Mouse (Mus musculus): ENCODE data around the gene Msl2.

Msl2 gene

GRCm38 (mm10) chr9:101074332-101075021 is 576 bp downstream of the Msl2 start:
- peak; percentile 94 for DNase-seq (ENCODE audit: low read depth, low spot score)

DNA sequence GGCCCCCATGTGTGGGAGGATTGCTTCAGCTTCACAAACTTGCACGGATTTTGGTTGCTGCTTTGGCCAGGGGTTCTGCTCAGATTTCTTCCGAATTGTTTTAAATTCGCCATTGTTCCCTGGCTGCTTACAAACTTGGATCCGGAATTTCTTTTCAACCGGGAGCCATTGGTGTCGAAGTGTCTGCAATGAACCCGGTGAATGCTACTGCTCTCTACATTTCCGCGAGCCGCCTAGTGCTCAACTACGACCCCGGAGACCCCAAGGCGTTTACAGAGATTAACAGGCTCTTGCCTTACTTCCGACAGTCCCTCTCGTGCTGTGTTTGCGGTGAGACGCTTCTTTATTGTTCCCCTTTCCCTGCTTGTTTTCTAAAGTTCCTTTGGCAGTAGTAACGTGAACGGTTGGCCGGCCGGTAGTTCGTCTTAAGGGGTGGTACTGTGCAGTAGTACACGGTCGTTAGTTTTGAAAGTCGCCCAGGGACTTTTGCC is 1.2 kb downstream of the Msl2 start:
- DNase-seq (ENCODE audit: low read depth, low spot score), result peak; percentile 51

DNA sequence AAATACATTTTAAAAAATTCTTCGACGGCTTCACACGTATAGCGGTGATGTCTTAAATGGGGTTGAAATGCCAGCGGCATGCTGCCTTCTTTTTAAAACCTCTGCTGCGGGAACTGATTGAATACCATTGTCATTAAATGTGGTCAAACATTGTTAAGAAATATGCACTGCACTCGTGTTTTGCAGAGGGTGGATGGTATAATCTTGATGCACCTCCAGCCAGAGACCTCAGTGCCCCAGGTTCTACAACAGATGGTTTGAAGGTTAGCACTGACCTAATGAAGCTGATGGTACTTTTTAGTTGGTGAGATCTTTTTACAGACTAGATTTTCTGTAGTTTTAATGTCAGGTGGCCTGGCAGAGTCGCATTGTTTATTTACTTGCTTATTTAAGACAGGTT is 1.8 kb downstream of the Msl2 start:
- DNase-seq (ENCODE audit: low read depth, low spot score), result no peak

GRCm38 (mm10) chr9:101076095-101076875 is 2.4 kb downstream of the Msl2 start:
- DNase-seq (ENCODE audit: low read depth, low spot score), result peak; percentile 58

DNA sequence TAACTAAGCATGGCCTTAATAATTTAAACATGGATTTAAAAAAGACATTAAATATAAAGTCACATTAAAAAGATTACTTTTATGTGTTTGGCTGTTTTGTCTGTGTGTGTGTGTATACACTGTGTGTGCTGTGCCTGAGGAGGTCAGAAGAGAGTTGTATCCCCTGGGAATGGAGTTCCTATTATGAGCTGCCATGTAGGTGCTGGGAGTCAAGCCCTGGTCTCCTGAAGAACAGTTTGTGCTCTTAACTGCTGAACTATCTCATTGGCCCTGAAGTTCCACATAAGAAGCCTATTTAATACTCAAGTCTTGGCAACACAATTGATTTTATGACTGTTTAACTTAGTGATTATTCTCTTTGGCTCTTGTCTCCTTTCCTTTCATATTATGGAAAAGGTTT is 3.6 kb downstream of the Msl2 start:
- DNase-seq (ENCODE audit: low read depth, low spot score), result no peak

GRCm38 (mm10) chr9:101078579-101078978 is 4.7 kb downstream of the Msl2 start:
- DNase-seq (ENCODE audit: low read depth, low spot score), result peak; percentile 44

DNA sequence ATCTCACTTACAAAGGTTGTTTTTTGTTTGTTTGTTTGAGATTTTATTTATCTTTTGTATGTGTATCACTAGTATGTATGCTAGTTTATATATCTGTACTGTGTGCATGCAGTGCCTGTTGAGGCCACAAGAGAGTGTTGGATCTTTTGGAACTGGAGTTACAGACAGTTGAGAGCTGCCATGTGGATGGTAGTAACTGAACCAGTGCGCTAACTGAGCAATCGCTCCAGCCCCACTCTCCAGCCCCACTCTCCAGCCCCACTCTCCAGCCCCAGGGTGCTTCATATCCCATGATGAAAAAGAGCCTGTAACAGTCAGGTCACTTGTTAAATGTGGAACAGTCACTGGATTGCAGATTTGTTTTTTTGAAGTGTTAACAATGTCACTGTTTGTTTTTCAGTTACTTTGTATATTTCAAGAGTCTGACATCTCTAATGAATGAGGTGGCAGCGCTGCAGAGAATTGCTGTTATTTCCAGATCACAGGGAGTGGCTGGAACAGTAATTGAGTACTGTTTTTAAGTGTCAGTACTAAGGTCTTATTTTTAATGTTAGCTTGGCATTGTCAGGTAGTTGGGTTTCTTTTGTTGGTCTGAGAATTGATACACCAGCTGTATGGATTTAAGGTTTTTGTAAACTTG is 6.3 kb downstream of the Msl2 start:
- peak; percentile 36 for DNase-seq (ENCODE audit: low read depth, low spot score)

DNA sequence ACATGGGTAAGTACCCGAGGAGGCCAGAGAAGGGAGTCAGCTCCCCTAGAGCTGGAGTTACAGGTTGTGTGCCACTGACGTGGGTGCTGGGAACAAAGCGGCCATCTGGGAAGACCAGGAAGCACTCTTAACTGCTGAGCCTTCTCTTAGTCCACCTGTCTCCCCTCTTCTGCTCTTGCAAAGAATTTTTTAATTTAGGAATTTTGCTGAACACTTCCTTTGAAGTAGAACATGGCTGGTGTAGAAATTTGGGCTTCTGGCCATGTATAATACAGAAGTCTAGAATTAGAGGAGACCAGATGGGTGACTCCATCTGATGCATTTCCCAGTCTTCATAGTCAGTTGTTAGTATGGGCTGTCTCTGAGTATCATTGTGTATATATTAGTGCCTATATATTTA is 9.8 kb downstream of the Msl2 start:
- no peak for DNase-seq (ENCODE audit: low read depth, low spot score)

DNA sequence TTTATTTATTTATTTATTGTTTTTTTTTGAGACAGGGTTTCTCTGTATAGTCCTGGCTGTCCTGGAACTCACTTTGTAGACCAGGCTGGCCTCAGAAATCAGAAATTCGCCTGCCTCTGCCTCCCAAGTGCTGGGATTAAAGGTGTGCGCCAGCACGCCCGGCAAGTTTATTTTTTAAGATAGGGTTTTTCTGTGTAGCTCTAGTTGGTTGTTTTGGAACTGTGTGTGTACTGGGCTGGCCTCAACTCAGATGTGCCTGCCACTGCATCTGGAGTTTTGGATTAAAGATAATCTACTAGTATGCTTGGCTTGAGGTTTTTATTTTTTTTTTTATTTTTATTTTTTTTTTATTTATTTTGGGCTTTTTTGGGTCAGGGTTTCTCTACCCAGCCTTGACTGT is 21.5 kb downstream of the Msl2 start:
- DNase-seq (ENCODE audit: low read depth, low spot score), result no peak

GRCm38 (mm10) chr9:101096461-101096860 is 22.6 kb downstream of the Msl2 start:
- DNase-seq (ENCODE audit: low read depth, low spot score), result no peak

DNA sequence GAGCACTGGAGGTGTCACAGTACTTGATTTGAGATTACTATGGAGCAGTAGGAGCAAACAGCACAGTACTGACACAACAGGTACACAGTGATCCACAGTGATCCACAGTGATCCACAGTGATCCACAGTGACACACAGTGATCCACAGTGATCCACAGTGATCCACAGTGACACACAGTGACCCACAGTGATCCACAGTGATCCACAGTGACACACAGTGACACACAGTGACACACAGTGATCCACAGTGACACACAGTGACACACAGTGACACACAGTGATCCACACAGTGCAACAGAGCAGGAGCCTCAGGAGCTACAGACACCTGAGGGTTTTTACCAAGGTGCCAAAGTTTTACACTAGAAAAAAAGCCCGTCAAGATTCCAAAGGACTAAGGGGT is 23.6 kb downstream of the Msl2 start:
- peak; percentile 27 for DNase-seq (ENCODE audit: low read depth, low spot score)

DNA sequence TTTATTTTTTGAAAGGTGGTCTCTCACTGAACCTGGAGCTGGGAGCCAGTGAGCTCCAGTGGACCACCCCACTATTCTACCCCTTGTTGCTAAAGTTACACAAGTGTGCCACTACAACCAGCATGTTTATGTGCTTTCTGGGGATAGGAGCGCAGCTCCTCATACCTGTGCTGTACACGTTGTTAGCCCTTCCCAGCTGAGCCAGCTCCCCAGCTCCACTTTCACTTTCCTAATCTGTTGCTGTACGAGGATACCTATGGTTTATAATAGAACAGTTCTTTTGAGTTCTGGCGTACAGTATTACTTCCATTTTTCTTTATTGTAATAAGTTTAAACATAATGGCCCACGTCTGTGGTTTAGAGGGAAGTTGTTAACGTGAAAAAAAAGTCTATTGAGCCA is 25.5 kb downstream of the Msl2 start:
- DNase-seq (ENCODE audit: low read depth, low spot score), result peak; percentile 37

DNA sequence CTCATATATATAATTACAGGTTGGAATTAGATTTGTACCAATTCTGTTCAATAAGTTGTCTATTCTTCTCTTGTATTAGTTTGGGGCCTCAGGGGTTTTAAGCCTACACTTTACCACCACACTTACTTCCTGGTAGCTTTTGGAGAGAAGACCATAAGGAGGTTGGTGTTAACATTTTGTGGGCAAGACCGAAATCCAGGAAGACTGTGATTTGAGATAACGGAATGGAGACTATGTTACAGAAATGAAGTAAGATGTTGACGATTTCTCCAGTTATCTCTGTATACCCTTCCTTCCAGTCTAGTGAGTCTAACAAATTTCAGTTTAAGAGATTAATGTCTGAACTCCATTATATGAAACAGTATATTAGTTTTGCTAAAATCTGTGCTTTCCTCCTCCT is 26.3 kb downstream of the Msl2 start:
- DNase-seq (ENCODE audit: low read depth, low spot score), result no peak

DNA sequence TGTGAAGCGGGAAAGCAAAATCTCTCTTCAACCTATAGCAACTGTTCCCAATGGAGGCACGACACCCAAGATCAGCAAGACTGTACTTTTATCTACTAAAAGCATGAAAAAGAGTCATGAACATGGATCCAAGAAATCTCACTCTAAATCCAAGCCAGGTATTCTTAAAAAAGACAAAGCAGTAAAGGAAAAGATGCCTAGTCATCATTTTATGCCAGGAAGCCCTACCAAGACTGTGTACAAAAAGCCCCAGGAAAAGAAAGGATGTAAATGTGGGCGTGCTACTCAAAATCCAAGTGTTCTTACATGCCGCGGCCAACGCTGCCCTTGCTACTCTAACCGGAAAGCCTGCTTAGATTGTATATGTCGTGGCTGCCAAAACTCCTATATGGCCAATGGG is 27.6 kb downstream of the Msl2 start:
- no peak for DNase-seq (ENCODE audit: low read depth, low spot score)

GRCm38 (mm10) chr9:101102288-101102687 is 28.4 kb downstream of the Msl2 start:
- DNase-seq (ENCODE audit: low read depth, low spot score), result no peak

- no peak for DNase-seq (ENCODE audit: low read depth, low spot score)
Observed at GRCm38 (mm10) chr9:101104931-101105330, 31.0 kb downstream of the Msl2 start.

- DNase-seq (ENCODE audit: low read depth, low spot score), result no peak
Observed at GRCm38 (mm10) chr9:101105735-101106134, 31.8 kb downstream of the Msl2 start.

DNA sequence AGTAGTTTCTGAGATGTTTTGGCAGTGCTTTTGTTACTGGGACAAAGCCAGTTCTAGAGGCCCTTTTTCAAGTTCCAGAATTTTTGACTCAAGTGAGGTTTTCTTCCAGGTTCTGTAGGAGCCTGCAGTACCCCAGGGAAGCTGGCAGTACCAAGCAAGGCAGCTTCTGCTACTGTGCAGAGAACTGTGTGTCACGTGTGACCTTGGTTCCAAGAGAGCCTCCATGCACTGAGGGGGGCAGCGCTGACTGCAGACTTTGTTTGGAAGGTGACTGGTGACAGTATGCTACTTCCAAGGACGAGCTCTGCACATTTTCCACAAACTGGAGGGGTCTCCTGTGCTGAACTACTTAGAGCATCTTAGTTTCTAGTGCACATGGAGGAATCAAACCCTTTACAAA is 33.5 kb downstream of the Msl2 start:
- DNase-seq (ENCODE audit: low read depth, low spot score), result no peak

DNA sequence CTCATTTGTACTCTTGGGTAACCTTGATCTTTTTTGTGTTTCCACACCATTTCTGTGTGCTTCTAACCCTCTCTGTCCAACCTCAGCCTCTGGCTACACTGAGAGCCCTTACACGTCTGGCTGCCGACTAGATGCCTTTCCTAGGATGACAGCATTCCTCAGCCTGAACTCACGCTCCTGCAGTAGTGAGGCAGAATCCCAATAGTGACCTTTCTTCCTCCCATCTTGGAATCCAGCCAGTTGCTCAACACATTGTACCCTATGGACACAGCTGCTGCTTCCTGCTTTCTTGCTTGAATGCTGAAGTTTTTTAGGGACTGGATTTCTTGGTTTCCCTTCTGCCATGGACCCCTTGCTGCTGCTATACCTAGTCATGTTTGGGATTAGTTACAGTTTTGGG is 36.1 kb downstream of the Msl2 start:
- no peak for DNase-seq (ENCODE audit: low read depth, low spot score)

DNA sequence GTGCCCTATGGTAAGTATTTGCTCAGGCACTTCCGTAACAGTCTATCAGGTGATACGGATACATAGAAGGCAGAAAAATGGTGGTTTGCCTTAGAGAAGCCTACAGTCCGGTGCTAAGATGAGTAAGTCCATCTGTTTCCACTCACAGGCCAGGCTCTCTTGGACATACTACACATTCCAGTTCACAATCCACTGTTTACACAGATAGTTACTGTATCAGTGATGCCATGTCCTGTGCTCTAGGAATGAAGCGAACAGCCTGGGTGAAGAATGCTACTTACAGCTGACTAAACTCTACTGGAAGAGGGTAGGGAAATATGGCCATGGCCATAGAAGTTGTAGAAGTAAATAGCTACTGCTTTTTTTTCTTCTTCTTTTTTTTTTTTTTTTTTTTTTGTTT is 39.4 kb downstream of the Msl2 start:
- no peak for DNase-seq (ENCODE audit: low read depth, low spot score)

- no peak for DNase-seq (ENCODE audit: low read depth, low spot score)
Observed at GRCm38 (mm10) chr9:101114182-101114884, 40.4 kb downstream of the Msl2 start.

DNA sequence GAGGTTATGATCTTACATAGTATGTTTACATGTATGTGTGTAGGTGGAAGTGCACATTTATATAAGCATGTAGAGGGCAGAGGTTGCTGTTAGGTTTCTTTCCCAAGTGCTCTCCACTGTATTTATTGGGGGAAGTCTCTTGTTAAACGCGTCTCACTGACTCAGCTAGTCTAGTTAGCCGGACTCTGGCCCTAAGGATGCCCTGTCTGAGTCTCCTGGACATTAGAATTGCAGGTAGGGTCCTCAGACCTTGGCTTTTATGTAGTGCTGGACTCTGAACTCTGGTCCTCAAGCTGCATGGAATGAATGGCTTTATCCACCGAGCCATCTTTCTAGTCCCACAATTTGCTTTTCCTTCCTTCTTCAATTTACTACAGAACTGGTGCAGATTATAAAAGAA is 69.7 kb downstream of the Msl2 start:
- no peak for DNase-seq (ENCODE audit: low read depth, low spot score)
